Mouse (Mus musculus) midbrain, postnatal 0 days (tissue): Measurements from ENCODE around the gene Olfr725. TPM values are rescaled to one million over a fixed set of nuclear protein-coding genes. Genes with fewer than 3 reads are reported as not detected.

Source experiments
- ATAC-seq: fragments of 200-750 bp; cut with Nextera tagmentation; 2 replicates; pipeline ENCODE4 v1.8.0; 2017; ENCODE audit warnings: moderate number of reproducible peaks, mild to moderate bottlenecking, moderate TSS enrichment, moderate library complexity; ENCODE audit not compliant: low FRiP score
- DNase-seq: peaks from one replicate; pipeline ENCODE4 v3.0.0-alpha.2; 2015; ENCODE audit warnings: low spot score
- H3K27ac ChIP-seq: fragments of 300-500 bp; sonication (generic); 2 replicates; pipeline ENCODE4 v1.5.1; 2014; ENCODE audit warnings: low read depth, mild to moderate bottlenecking, low read length, mixed read lengths
- H3K27me3 ChIP-seq: fragments of 300-500 bp; sonication (generic); 2 replicates; pipeline ENCODE4 v1.6.1; 2014; ENCODE audit warnings: low read length, control low read depth, mixed read lengths; ENCODE audit not compliant: insufficient read depth
- H3K36me3 ChIP-seq: fragments of 300-500 bp; sonication (generic); 2 replicates; pipeline ENCODE4 v1.6.1; 2014; ENCODE audit warnings: low read length, control low read depth, mixed read lengths; ENCODE audit not compliant: insufficient read depth
- H3K4me1 ChIP-seq: fragments of 300-500 bp; sonication (generic); 2 replicates; pipeline ENCODE4 v1.6.1; 2014; ENCODE audit warnings: mild to moderate bottlenecking, control low read depth, antibody characterized with exemption, low read length, mixed read lengths; ENCODE audit not compliant: insufficient read depth
- H3K4me2 ChIP-seq: fragments of 300-500 bp; sonication (generic); 2 replicates; pipeline ENCODE4 v1.6.1; 2014; ENCODE audit warnings: low read depth, mild to moderate bottlenecking, low read length, mixed read lengths; ENCODE audit not compliant: poor library complexity, severe bottlenecking
- H3K4me3 ChIP-seq: fragments of 300-500 bp; sonication (generic); 2 replicates; pipeline ENCODE4 v1.5.1; 2014; ENCODE audit warnings: low read depth, mild to moderate bottlenecking, low read length, moderate library complexity
- H3K9ac ChIP-seq: fragments of 300-500 bp; sonication (generic); replicated peaks from 2 replicates; pipeline ENCODE4 v1.6.1; 2014; ENCODE audit warnings: mild to moderate bottlenecking, low read length, moderate library complexity, mixed read lengths; ENCODE audit not compliant: poor library complexity, severe bottlenecking
- H3K9me3 ChIP-seq: fragments of 300-500 bp; sonication (generic); 2 replicates; pipeline ENCODE4 v1.6.1; 2016; ENCODE audit warnings: low read length, control low read depth
- CTCF ChIP-seq: IDR thresholded peaks from 2 replicates; pipeline ENCODE4 v1.5.1; 2016; ENCODE audit warnings: antibody characterized with exemption, mild to moderate bottlenecking
- WGBS: fragments of 180-500 bp; shearing (Covaris S2); extraction: QIAGEN DNeasy Blood & Tissue Kit; methylation state at CpG from one replicate; pipeline ENCODE4 v1.1.7; 2014; 5-methylcytosine and 5-hydroxymethylcytosine counted together
- polyA plus RNA-seq: library from polyadenylated mRNA; unstranded; fragments of >200 nt; fragmentation: Nextera tagmentation; extraction: Ambion mirVana; gene quantifications from 2 replicates; pipeline ENCODE4 v1.2.1, GENCODE M21; 2015
- total RNA-seq: library from RNA; depleted of rRNA; stranded (reverse); fragments of >200 nt; gene quantifications from 2 replicates; pipeline ENCODE4 v1.2.3, GENCODE M21; 2014; rRNA removed

Gene Olfr725
- total and polyA plus RNA-seq, 2 experiments from 2014 or later = not detected

DNA sequence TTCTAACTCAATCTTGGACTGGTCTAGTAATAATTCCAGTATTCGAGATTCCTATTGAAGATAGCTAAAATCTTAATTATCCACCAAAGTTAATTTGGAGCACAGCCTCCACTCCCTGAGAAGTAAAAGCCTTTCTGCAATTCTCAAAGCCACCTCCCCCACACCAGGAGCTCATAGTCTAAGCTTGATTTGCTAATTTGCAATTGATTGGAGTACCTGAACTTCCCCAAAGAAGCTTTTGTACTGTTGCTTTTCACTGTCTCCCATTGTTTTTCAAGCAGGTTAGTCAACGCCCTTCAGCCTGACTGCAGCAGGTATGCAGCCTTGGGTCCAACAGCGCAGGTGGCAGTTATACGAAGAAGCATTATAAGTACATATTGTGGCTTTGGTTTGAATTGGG, 8.8 kb downstream of the Olfr725 start:
- Histone ChIP-seq H3K9me3 (0 out of 2 replicates have a peak, but pooled peaks cover 4% of the 10 kb centered on the region), H3K4me2 (no peak overlapping the region), H3K36me3 (no peaks in the 10 kb centered on the region), H3K4me3 (no peak overlapping the region), H3K27me3 (no peaks in the 10 kb centered on the region), H3K4me1 (no peaks in the 10 kb centered on the region), H3K9ac (no peak overlapping the region), H3K27ac (no peak overlapping the region)
- DNase-seq = no peak
- no peak for ATAC-seq
- no peak for TF ChIP-seq CTCF
- WGBS = 84% methylated on average over 4 of the region's 4 CpGs

DNA sequence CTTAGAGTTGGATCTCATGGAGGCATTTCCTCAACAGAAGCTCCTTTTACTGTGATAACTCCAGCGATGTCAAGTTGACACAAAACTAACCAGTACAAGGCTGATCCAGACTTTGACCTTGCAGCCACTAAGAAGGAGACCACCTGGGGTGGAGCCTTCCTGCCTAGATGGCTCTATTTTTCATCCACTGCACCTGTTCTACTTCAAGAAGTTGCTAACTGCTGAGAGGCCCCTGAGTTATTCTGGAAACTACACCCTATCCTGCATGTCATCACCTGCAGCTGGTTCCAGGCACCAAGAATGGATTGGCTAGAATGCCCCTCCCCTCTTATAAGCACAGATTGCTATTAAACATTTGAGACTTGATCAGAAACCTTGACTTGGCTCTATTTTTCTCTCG, 13.8 kb downstream of the Olfr725 start:
- no peak overlapping the region for H3K4me2 ChIP-seq
- no peak overlapping the region for H3K9ac ChIP-seq
- TF ChIP-seq CTCF = no peak
- no peaks in the 10 kb centered on the region for H3K36me3 ChIP-seq
- no peaks in the 10 kb centered on the region for H3K27me3 ChIP-seq
- no peak overlapping the region for H3K4me3 ChIP-seq
- DNase-seq (no peak), ATAC-seq (no peak)
- 0 out of 2 replicates have a peak, but pooled peaks cover 4% of the 10 kb centered on the region for H3K9me3 ChIP-seq
- no peaks in the 10 kb centered on the region for H3K4me1 ChIP-seq
- H3K27ac ChIP-seq = no peak overlapping the region
- 77% methylated on average over 2 of the region's 2 CpGs for WGBS

Other genes with a start within 250 kb of the Olfr725 start
- not detected in 2 replicates for gene Olfr722, start 138.4 kb downstream of the Olfr725 start, total RNA-seq
- gene Olfr722, start 138.4 kb downstream of the Olfr725 start, polyA plus RNA-seq = not detected in 2 replicates
- not detected in 2 replicates for gene Olfr723, start 108.6 kb downstream of the Olfr725 start, total RNA-seq
- not detected in 2 replicates for gene Olfr723, start 108.6 kb downstream of the Olfr725 start, polyA plus RNA-seq
- gene Olfr724, start 77.1 kb downstream of the Olfr725 start, total RNA-seq = not detected in 2 replicates
- gene Olfr724, start 77.1 kb downstream of the Olfr725 start, polyA plus RNA-seq = not detected in 2 replicates
- gene Olfr726, start 50.6 kb upstream of the Olfr725 start, total RNA-seq = not detected in 2 replicates
- gene Olfr726, start 50.6 kb upstream of the Olfr725 start, polyA plus RNA-seq = not detected in 2 replicates
- not detected in 2 replicates for gene Olfr727, start 82.8 kb upstream of the Olfr725 start, total RNA-seq
- not detected in 2 replicates for gene Olfr727, start 82.8 kb upstream of the Olfr725 start, polyA plus RNA-seq
- gene Olfr728, start 102.3 kb upstream of the Olfr725 start, total RNA-seq = not detected in 2 replicates
- not detected in 2 replicates for gene Olfr728, start 102.3 kb upstream of the Olfr725 start, polyA plus RNA-seq
- gene Olfr729, start 112.5 kb upstream of the Olfr725 start, total RNA-seq = not detected in 2 replicates
- gene Olfr729, start 112.5 kb upstream of the Olfr725 start, polyA plus RNA-seq = not detected in 2 replicates
- not detected in 2 replicates for gene Olfr730, start 147.8 kb upstream of the Olfr725 start, total RNA-seq
- not detected in 2 replicates for gene Olfr730, start 147.8 kb upstream of the Olfr725 start, polyA plus RNA-seq
- not detected in 2 replicates for gene Olfr731, start 201.5 kb upstream of the Olfr725 start, total RNA-seq
- not detected in 2 replicates for gene Olfr731, start 201.5 kb upstream of the Olfr725 start, polyA plus RNA-seq
- not detected in 2 replicates for gene Olfr732, start 243.8 kb upstream of the Olfr725 start, total RNA-seq
- gene Olfr732, start 243.8 kb upstream of the Olfr725 start, polyA plus RNA-seq = not detected in 2 replicates